In genomic region chr15:55962093-55962492, GRCm38 (mm10) we compare ENCODE assay signal across 36 mouse cellular contexts.
"Had no signal": no experiment of that assay in that cellular context is flagged by ENCODE, and none has a peak within 500 bp of the region (broad histone marks: within the 10 kb centered on the region; RNA-seq: fewer than 3 reads in every experiment).

No protein-coding gene starts in this region.

- H3K27ac ChIP-seq: heart, adult 2 months; heart, embryonic 10.5 days; heart, embryonic 13.5 days; heart, embryonic 15.5 days; hindbrain, embryonic 10.5 days; hindbrain, embryonic 12.5 days; hindbrain, embryonic 13.5 days; hindbrain, embryonic 14.5 days; hindbrain, embryonic 15.5 days; hindbrain, postnatal 0 days; intestine, embryonic 15.5 days; kidney, embryonic 15.5 days; kidney, postnatal 0 days; layer of hippocampus, adult 2 months had no signal

- H3K9me3 ChIP-seq: heart, embryonic 10.5 days; heart, embryonic 12.5 days; heart, embryonic 15.5 days; hindbrain, embryonic 10.5 days; hindbrain, embryonic 12.5 days; hindbrain, embryonic 13.5 days; hindbrain, embryonic 15.5 days; intestine, embryonic 15.5 days; kidney, embryonic 15.5 days had no signal

- H3K4me2 ChIP-seq: heart, embryonic 11.5 days; heart, embryonic 12.5 days; heart, embryonic 13.5 days; heart, embryonic 15.5 days; hindbrain, embryonic 12.5 days; hindbrain, embryonic 13.5 days; hindbrain, embryonic 14.5 days; hindbrain, embryonic 15.5 days; intestine, embryonic 15.5 days; kidney, embryonic 15.5 days had no signal

- H3K9ac ChIP-seq: heart, embryonic 12.5 days; heart, embryonic 13.5 days; heart, embryonic 15.5 days; hindbrain, embryonic 12.5 days; hindbrain, embryonic 13.5 days; hindbrain, embryonic 14.5 days; hindbrain, embryonic 15.5 days; intestine, embryonic 15.5 days; kidney, embryonic 15.5 days had no signal

- H3K27me3 ChIP-seq: heart, embryonic 12.5 days; heart, embryonic 13.5 days; heart, embryonic 15.5 days; hindbrain, embryonic 12.5 days; hindbrain, embryonic 13.5 days; hindbrain, embryonic 15.5 days; intestine, embryonic 15.5 days; kidney, embryonic 15.5 days had no signal

- DNase-seq: heart, adult 18-20 months; heart, adult 2 months; heart, postnatal 10 days; heart, postnatal 14 days; heart, postnatal 36 days; heart, postnatal 4 days; kidney, adult 11 months; kidney, adult 18-20 months; kidney, adult 2 months; kidney, adult 8-10 months; kidney, adult 9 months; kidney, postnatal 10 days; kidney, postnatal 14 days; kidney, postnatal 25 days; kidney, postnatal 36 days; kidney, postnatal 4 days; layer of hippocampus, adult 9-11 months had no signal

- H3K36me3 ChIP-seq: heart, embryonic 10.5 days; heart, embryonic 12.5 days; heart, embryonic 13.5 days; heart, embryonic 15.5 days; hindbrain, embryonic 10.5 days; hindbrain, embryonic 12.5 days; hindbrain, embryonic 13.5 days; hindbrain, embryonic 15.5 days; intestine, embryonic 15.5 days; kidney, embryonic 15.5 days had no signal

- H3K4me3 ChIP-seq: heart, adult 2 months; heart, embryonic 10.5 days; heart, embryonic 12.5 days; heart, embryonic 13.5 days; heart, embryonic 15.5 days; hindbrain, embryonic 10.5 days; hindbrain, embryonic 12.5 days; hindbrain, embryonic 13.5 days; hindbrain, embryonic 15.5 days; intestine, embryonic 15.5 days; kidney, embryonic 15.5 days; layer of hippocampus, adult 2 months had no signal

- ATAC-seq: hindbrain, embryonic 16.5 days; hindbrain, postnatal 0 days; inflammation-experienced regulatory T-cells, adult 6 months; intestine, embryonic 15.5 days; intestine, embryonic 16.5 days; intestine, postnatal 0 days had no signal

- H3K4me1 ChIP-seq: heart, embryonic 10.5 days; heart, embryonic 15.5 days; hindbrain, embryonic 13.5 days; hindbrain, embryonic 15.5 days; intestine, embryonic 15.5 days had no signal
